Comparison of ENCODE assay signal across 9 mouse cellular contexts in genomic region chr15:100869558-100869957, GRCm38 (mm10). TPM values are rescaled to one million over a fixed set of nuclear protein-coding genes. Genes with fewer than 3 reads are reported as not detected.
DNase-seq lines count a peak whose midpoint lies in the region; ATAC-seq lines count a peak whose summit lies in the region.
"Had no signal": no experiment of that assay in that cellular context is flagged by ENCODE, and none has a peak within 500 bp of the region (broad histone marks: within the 10 kb centered on the region; RNA-seq: fewer than 3 reads in every experiment).

TSS of gene Scn8a (plus strand) at chr15:100869858.

- no peak for ATAC-seq in heart, embryonic 14.5 days (ENCODE audit: insufficient number of reproducible peaks, insufficient read depth, low FRiP score, low read depth)
- ATAC-seq in hindbrain, embryonic 11.5 days (ENCODE audit: low FRiP score): no peak
- no peak for ATAC-seq in liver, embryonic 13.5 days (ENCODE audit: low read depth)
- ATAC-seq in cerebellum, adult (ENCODE audit: insufficient number of reproducible peaks, low FRiP score, low TSS enrichment): no peak

- H3K27me3 ChIP-seq in heart, embryonic 14.5 days (ENCODE audit: control insufficient read depth, insufficient read depth, low read length): peaks cover 60% of the 10 kb centered on the region
- peaks cover 13% of the 10 kb centered on the region for H3K27me3 ChIP-seq in hindbrain, embryonic 11.5 days (ENCODE audit: control insufficient read depth, insufficient read depth, low read length)
- H3K27me3 ChIP-seq in liver, embryonic 13.5 days: peaks cover 65% of the 10 kb centered on the region

- peaks cover 3 to 12% of the 10 kb centered on the region in 2 experiments; a peak in 2 of 4 replicates for H3K4me1 ChIP-seq in heart, embryonic 14.5 days (ENCODE audit: control insufficient read depth in 2 of 2, insufficient read depth in 2 of 2, low read length in 2 of 2)
- H3K4me1 ChIP-seq in hindbrain, embryonic 11.5 days (replicated peaks; ENCODE audit: control insufficient read depth, insufficient read depth, low read length): peaks cover 9% of the 10 kb centered on the region
- H3K4me1 ChIP-seq in liver, embryonic 13.5 days (replicated peaks): peaks cover 7% of the 10 kb centered on the region

- H3K36me3 ChIP-seq in heart, embryonic 14.5 days (ENCODE audit: control insufficient read depth, insufficient read depth, low read length): no peaks in the 10 kb centered on the region
- no peaks in the 10 kb centered on the region for H3K36me3 ChIP-seq in hindbrain, embryonic 11.5 days (ENCODE audit: control insufficient read depth, insufficient read depth, low read length)
- no peaks in the 10 kb centered on the region for H3K36me3 ChIP-seq in liver, embryonic 13.5 days

- DNase-seq in heart, adult 9 months (ENCODE audit: low spot score in 2 of 2): no peak
- peak; percentile 21 for DNase-seq in MN1 (ENCODE audit: low spot score)
- no peak for DNase-seq in hindbrain, embryonic 11.5 days (ENCODE audit: low spot score)
- DNase-seq in liver, embryonic 13.5 days: no peak
- DNase-seq in testis, postnatal 10 days (ENCODE audit: low spot score): no peak
- no peak for DNase-seq in thymus, postnatal 10 days (ENCODE audit: low spot score in 2 of 2)

- 73% methylated on average over 7 of the region's 7 CpGs for whole genome bisulfite sequencing in heart, embryonic 14.5 days
- 80% methylated on average over 7 of the region's 7 CpGs for WGBS in hindbrain, embryonic 11.5 days
- WGBS in liver, embryonic 13.5 days (ENCODE audit: insufficient replicate concordance): 61% methylated on average over 7 of the region's 7 CpGs

- no peak within 1 kb of the TSS for H3K9ac ChIP-seq in heart, embryonic 14.5 days (ENCODE audit: low read length)
- no peak within 1 kb of the TSS for H3K9ac ChIP-seq in hindbrain, embryonic 11.5 days (ENCODE audit: low read depth, low read length)
- H3K9ac ChIP-seq in liver, embryonic 13.5 days: no peak within 1 kb of the TSS

- peaks cover 4% of the 10 kb centered on the region; the same call in 1 of the 2 replicates for H3K9me3 ChIP-seq in heart, embryonic 14.5 days (ENCODE audit: control insufficient read depth, low read length)
- H3K9me3 ChIP-seq in hindbrain, embryonic 11.5 days (ENCODE audit: control insufficient read depth, low read length): no peaks in the 10 kb centered on the region
- no peaks in the 10 kb centered on the region for H3K9me3 ChIP-seq in liver, embryonic 13.5 days (replicated peaks)

- H3K4me3 ChIP-seq in heart, embryonic 14.5 days (ENCODE audit: control insufficient read depth in 1 of 2, insufficient read depth in 1 of 2, low read depth in 1 of 2, low read length in 2 of 2): peak within 1 kb of the TSS; percentile 55 to 57
- peak within 1 kb of the TSS; percentile 85 for H3K4me3 ChIP-seq in hindbrain, embryonic 11.5 days (ENCODE audit: low read depth, low read length)
- H3K4me3 ChIP-seq in liver, embryonic 13.5 days (replicated peaks): peak within 1 kb of the TSS; percentile 53
- H3K4me3 ChIP-seq: erythroblast, embryonic 14.5 days had no signal

- peak within 1 kb of the TSS; percentile 88 for H3K4me2 ChIP-seq in heart, embryonic 14.5 days (ENCODE audit: low read length)
- peak within 1 kb of the TSS; percentile 57 for H3K4me2 ChIP-seq in hindbrain, embryonic 11.5 days (replicated peaks; ENCODE audit: low read depth, low read length)
- H3K4me2 ChIP-seq in liver, embryonic 13.5 days: peak within 1 kb of the TSS; percentile 63

- no peak within 1 kb of the TSS for H3K27ac ChIP-seq in heart, embryonic 14.5 days (replicated peaks in 1 of 2; ENCODE audit: control insufficient read depth in 1 of 2, insufficient read depth in 1 of 2, low read depth in 2 of 2, low read length in 2 of 2)
- H3K27ac ChIP-seq in hindbrain, embryonic 11.5 days (ENCODE audit: low read depth, low read length): peak within 1 kb of the TSS; percentile 86; the same call in 1 of the 2 replicates
- no peak within 1 kb of the TSS for H3K27ac ChIP-seq in liver, embryonic 13.5 days

RNA-seq across cellular contexts. Expression of gene Scn8a, which starts in this region (rescaled TPM):
- 0.27 and 0.31 TPM in 2 replicates for polyA plus RNA-seq in heart, embryonic 14.5 days (2014; fragmentation: Nextera tagmentation; extraction: Ambion mirVana)
- polyA plus RNA-seq in hindbrain, embryonic 11.5 days (2014; fragmentation: Nextera tagmentation; extraction: Ambion mirVana): 12.2 and 16.4 TPM in 2 replicates
- polyA plus RNA-seq in liver, embryonic 13.5 days (2015; fragmentation: Nextera tagmentation; extraction: Ambion mirVana): 0.10 and 0.27 TPM in 2 replicates
- polyA plus RNA-seq: erythroblast, embryonic 14.5 days had no signal

Comparison
In these comparisons a context has a peak if more than half of its experiments do, and no peak if none do; other contexts are left out.
1. RNA of gene Scn8a (polyA plus RNA-seq): 12.2 to 16.4 TPM in hindbrain, embryonic 11.5 days; 0.27 to 0.31 TPM in heart, embryonic 14.5 days and 0.10 to 0.27 TPM in liver, embryonic 13.5 days; every median in the first group is over 10 times any median in the second.
2. Peak in every context shown above with its lines, with median percentiles within 50 percentile points of each other: H3K4me2 ChIP-seq and H3K4me3 ChIP-seq.